8 mouse cellular contexts compared by ENCODE assay signal in the genomic region with DNA sequence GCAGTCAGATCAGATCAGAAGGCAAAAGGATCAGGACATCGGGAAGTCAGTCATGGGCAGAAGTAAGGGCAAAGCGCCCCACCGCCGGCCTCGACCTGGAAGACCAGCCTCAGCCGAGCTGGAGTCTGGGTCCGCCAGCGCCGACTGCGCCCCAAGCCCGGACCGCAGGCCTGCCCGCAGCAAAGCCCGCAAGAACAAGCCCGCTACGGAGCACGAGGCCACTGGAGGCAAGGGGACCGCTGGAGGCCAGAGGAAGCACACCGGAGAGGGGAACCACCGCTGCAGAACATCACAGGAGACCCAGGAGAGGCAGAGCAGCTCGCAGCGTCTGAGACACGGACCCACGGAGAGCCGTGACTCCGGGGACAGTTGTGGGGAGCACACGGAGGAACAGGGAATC. TPM values are rescaled to one million over a fixed set of nuclear protein-coding genes. Genes with fewer than 3 reads are reported as not detected.
DNase-seq lines count a peak whose midpoint lies in the region; ATAC-seq lines count a peak whose summit lies in the region.

A gene (plus strand): TSS at position 53 of the 400 bp plus-strand sequence.

- H3K4me3 ChIP-seq in kidney, embryonic 14.5 days (ENCODE audit: low read length): peak within 1 kb of the TSS; percentile 35
- H3K4me3 ChIP-seq in embryonic facial prominence, embryonic 12.5 days: peak within 1 kb of the TSS; percentile 35
- H3K4me3 ChIP-seq in intestine, embryonic 15.5 days (replicated peaks): peak within 1 kb of the TSS; percentile 46

- 0 out of 2 replicates have a peak, but pooled peaks cover 13% of the 10 kb centered on the region for H3K36me3 ChIP-seq in kidney, embryonic 14.5 days (ENCODE audit: control insufficient read depth, insufficient read depth, low read length)
- H3K36me3 ChIP-seq in embryonic facial prominence, embryonic 12.5 days: no peaks in the 10 kb centered on the region
- H3K36me3 ChIP-seq in intestine, embryonic 15.5 days: peaks cover 18% of the 10 kb centered on the region

- no peak for DNase-seq in kidney, postnatal 25 days
- DNase-seq in naive thymus-derived CD4-positive, alpha-beta T cell, adult 2 months (ENCODE audit: low read depth): peak; percentile 26
- DNase-seq in left cerebral cortex, adult 11 months (ENCODE audit: low spot score): no peak
- DNase-seq in kidney, adult 8-10 months: no peak
- no peak for DNase-seq in gastrocnemius, postnatal 14 days

- intact Hi-C loops in gastrocnemius, postnatal 14 days (cut with DNase I; ENCODE audit: low total_unique reads): no loop called here

- H3K27me3 ChIP-seq in kidney, embryonic 14.5 days (ENCODE audit: control insufficient read depth, insufficient read depth, low read length): peaks cover 35% of the 10 kb centered on the region
- peaks cover 68% of the 10 kb centered on the region for H3K27me3 ChIP-seq in embryonic facial prominence, embryonic 12.5 days
- peaks cover 35% of the 10 kb centered on the region for H3K27me3 ChIP-seq in intestine, embryonic 15.5 days (replicated peaks)

- H3K9ac ChIP-seq in kidney, embryonic 14.5 days (ENCODE audit: low read depth, low read length): peak within 1 kb of the TSS; percentile 43
- H3K9ac ChIP-seq in embryonic facial prominence, embryonic 12.5 days: peak within 1 kb of the TSS; percentile 49; the same call in 1 of the 2 replicates
- H3K9ac ChIP-seq in intestine, embryonic 15.5 days: peak within 1 kb of the TSS; percentile 46

- no peaks in the 10 kb centered on the region for H3K9me3 ChIP-seq in kidney, embryonic 14.5 days (ENCODE audit: control insufficient read depth, low read length)
- no peaks in the 10 kb centered on the region for H3K9me3 ChIP-seq in embryonic facial prominence, embryonic 12.5 days
- no peaks in the 10 kb centered on the region for H3K9me3 ChIP-seq in intestine, embryonic 15.5 days

- H3K4me2 ChIP-seq in kidney, embryonic 14.5 days (replicated peaks; ENCODE audit: low read depth, low read length): peak within 1 kb of the TSS; percentile 54
- H3K4me2 ChIP-seq in embryonic facial prominence, embryonic 12.5 days (replicated peaks): peak within 1 kb of the TSS; percentile 59
- peak within 1 kb of the TSS; percentile 85 for H3K4me2 ChIP-seq in intestine, embryonic 15.5 days (replicated peaks)

- no peak within 1 kb of the TSS for H3K27ac ChIP-seq in kidney, embryonic 14.5 days (ENCODE audit: low read depth, low read length)
- H3K27ac ChIP-seq in embryonic facial prominence, embryonic 12.5 days: no peak within 1 kb of the TSS
- no peak within 1 kb of the TSS for H3K27ac ChIP-seq in intestine, embryonic 15.5 days

- H3K4me1 ChIP-seq in kidney, embryonic 14.5 days (ENCODE audit: control insufficient read depth, insufficient read depth, low read length): 0 out of 2 replicates have a peak, but pooled peaks cover 4% of the 10 kb centered on the region
- H3K4me1 ChIP-seq in embryonic facial prominence, embryonic 12.5 days: peaks cover 10% of the 10 kb centered on the region; the same call in 1 of the 2 replicates
- peaks cover 16% of the 10 kb centered on the region for H3K4me1 ChIP-seq in intestine, embryonic 15.5 days (replicated peaks)

- WGBS in kidney, embryonic 14.5 days: 10% methylated on average over 27 of the region's 27 CpGs
- WGBS in embryonic facial prominence, embryonic 12.5 days: 11% methylated on average over 27 of the region's 27 CpGs
- WGBS in intestine, embryonic 15.5 days: 19% methylated on average over 27 of the region's 27 CpGs

- ATAC-seq in kidney, embryonic 14.5 days (ENCODE audit: low FRiP score, low TSS enrichment): no peak
- no peak for ATAC-seq in embryonic facial prominence, embryonic 12.5 days (ENCODE audit: insufficient number of reproducible peaks, insufficient read depth, low FRiP score, low TSS enrichment)
- no peak for ATAC-seq in intestine, embryonic 15.5 days

RNA-seq across cellular contexts. Expression of the gene that starts here (rescaled TPM):
- 2.8 and 5.5 TPM in 2 replicates for polyA plus RNA-seq in kidney, embryonic 14.5 days (2014; fragmentation: Nextera tagmentation; extraction: Ambion mirVana)
- polyA plus RNA-seq in embryonic facial prominence, embryonic 12.5 days (2016; fragmentation: Nextera tagmentation; extraction: Ambion mirVana): 0.10 and 0.18 TPM in 2 replicates
- polyA plus RNA-seq in intestine, embryonic 15.5 days (2015; fragmentation: Nextera tagmentation; extraction: Ambion mirVana): 95.2 and 111 TPM in 2 replicates
- total RNA-seq in gastrocnemius, postnatal 14 days (2021): under 1 TPM in 1 of 2 experiments, not detected in 1; 0.09 TPM

Comparison
In these comparisons a context has a peak if more than half of its experiments do, and no peak if none do; other contexts are left out.
1. RNA of the gene that starts here (polyA plus RNA-seq): 95.2 to 111 TPM in intestine, embryonic 15.5 days; 2.8 to 5.5 TPM in kidney, embryonic 14.5 days and 0.10 to 0.18 TPM in embryonic facial prominence, embryonic 12.5 days; every median in the first group is over 10 times any median in the second.
2. Peak in every context shown above with its lines, with median percentiles within 50 percentile points of each other: H3K4me2 ChIP-seq, H3K4me3 ChIP-seq and H3K9ac ChIP-seq.